Mouse (Mus musculus) CH12F3 (cell line): ENCODE data around the gene Sergef.

Experiments used
- in situ Hi-C: fragments of 300-500 bp; cut with MboI; formaldehyde crosslinking; loops from 2 replicates; pipeline ENCODE4 v1.14.3; 2020; ENCODE audit warnings: low sequenced_read_pairs

Sergef gene

DNA sequence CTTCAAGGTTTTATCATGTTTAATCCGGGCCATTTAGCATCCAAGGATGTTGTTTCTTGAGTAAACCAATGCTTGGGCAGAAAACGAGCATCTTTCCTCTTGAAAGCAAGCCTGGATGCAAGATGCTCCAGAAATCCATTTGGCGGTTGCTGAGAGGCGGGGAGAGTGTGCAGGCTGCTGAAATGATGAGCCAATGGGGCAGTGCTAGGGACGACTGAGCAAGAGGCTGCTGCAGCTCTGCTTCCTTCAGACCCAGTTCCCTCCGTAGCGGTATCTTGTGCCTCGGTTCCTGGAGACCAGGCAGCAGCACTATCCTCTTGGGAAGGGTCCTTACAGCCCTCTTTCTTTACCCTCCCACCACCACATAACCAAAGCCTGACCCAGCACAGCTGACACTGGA is 177.3 kb downstream of the Sergef start:
- in situ Hi-C loops = no loop called here

DNA sequence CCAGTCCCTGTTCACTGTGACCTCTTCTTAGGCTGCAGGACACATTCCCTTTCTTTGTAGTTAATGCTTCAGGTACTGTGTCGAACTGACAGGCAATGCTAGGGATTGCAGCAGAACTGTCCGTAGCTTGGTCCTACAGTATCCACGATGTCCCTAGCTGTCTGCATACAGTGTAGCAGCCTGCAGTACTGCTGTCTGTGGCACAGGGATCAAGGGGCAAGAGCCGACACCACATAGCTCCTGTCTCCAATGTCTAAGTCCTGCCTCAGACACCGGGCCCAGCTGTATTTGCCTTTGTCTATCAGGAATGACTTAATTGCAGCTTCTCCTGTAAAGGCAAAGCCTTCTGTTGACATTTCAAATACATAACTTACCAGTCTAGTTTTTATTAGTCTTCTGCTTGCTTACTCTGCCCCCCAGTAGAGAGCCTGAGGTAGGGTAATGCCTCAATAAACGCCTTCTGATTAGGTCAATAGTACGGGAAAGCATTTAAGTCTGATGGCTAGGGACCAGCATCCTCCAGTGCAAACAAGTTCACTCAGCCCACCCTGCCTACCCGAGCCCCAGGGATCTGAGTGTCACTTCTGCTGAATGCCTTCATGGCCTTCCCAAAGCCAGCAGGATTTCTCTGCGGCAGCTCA is 179.9 kb downstream of the Sergef start:
- in situ Hi-C loops = no loop called here

DNA sequence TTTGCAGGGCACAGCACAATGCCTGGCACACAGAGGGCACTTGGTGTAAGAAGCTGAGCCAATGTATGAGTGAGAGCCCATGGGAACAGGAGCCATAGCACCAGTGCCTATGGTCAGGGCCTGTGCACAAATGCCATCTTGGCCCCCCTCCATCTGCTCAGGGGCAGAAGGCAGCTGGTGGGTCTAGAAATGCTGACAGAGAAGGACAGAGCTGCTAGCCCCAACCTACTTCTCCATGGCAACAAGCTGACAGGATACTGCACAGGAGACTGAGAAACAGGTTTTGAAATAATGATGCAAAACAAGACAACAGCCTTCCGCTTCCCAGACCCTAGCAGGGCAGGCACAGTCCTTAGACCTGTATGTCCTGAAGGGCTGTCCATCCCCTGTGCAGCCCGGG is 180.4 kb downstream of the Sergef start:
- in situ Hi-C loops = no loop called here

DNA sequence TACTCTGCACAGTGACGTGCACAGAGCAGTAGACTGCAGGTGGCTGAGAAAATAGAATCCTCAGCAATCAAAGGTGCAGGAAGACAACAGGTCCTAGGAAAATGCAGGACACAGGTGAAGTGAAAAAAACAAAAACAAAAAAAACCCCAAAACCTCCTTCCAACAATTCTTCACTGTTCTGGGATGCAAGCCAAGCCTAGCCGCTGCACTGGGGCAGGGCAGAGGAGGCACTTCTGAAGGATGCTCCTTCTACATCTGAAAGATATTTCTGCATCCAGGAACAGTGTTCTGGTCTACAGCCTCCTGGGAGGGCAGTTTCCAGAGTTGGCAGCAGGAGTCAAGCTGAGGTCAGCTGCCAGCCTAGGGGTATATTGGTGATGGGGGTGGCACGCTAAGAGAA is 181.7 kb downstream of the Sergef start:
- in situ Hi-C loops = no loop called here

DNA sequence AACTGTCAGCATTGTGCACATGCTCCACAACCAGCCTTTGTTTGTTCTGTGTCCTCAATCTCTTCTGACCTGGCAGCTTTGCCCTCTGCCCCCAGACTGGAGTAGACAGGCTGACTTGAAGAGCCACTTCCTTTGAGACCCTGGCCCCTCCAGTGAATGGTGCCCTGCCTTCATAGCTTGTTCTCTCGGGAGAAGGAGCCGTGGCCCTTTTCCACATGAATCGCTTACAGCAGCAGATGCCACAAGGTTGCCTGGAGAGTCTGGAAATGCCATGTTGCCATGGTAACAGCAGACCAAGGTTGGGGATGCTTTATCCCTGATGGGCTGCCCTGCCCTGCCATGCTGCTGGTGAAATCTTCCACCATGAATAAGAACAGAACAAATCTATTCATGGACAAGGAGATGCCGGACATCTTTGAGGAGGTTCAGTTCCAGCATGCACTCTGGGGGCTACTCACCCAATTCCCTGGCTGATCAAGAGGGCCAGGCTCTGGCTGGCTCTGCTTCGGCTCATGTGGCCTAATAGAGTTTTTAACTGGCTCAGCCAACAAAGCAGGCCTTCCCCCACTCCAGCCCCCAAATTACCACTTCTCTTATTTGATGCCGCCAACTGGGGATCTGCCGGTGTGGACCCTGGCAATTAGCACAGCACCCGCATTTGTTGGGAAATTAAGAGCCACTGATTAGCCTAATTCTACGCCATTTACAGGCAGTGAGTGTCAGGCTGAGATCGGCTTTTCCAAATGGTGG is 185.5 kb downstream of the Sergef start:
- in situ Hi-C loops = no loop called here

DNA sequence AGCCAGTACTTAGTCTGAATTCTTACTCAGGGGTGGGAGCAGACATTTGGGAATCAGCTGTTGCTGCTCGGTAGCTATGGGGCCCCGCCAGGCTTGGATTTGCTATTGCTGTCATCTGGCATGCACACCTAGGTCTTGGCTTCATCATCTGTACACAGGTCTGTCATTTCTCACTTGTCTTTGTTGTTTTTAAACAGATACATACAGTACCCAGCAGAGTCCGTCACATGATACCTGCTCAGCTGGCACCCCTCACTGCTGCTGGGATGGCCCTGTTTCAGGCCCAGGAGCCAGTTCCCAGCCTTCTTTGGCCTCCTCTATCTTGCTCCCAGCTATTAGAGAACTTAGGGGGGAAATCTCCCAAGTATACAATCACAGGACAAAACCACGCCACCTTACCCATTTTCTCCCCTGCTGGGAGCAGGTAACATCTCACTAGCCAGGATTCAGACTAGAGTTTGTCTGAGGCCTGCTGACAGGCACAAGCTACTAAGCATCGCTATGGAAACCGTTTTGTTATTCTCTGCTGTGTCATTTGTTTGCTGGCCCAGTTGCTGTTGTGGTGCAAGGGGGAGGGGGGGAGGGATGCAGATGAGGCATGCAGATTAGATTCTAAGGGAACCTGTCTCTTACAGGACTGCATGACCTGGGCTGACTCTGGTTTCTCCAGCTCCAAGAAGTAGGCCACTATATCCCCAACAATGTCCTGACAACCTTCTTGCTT is 190.5 kb downstream of the Sergef start:
- in situ Hi-C loops = no loop called here

DNA sequence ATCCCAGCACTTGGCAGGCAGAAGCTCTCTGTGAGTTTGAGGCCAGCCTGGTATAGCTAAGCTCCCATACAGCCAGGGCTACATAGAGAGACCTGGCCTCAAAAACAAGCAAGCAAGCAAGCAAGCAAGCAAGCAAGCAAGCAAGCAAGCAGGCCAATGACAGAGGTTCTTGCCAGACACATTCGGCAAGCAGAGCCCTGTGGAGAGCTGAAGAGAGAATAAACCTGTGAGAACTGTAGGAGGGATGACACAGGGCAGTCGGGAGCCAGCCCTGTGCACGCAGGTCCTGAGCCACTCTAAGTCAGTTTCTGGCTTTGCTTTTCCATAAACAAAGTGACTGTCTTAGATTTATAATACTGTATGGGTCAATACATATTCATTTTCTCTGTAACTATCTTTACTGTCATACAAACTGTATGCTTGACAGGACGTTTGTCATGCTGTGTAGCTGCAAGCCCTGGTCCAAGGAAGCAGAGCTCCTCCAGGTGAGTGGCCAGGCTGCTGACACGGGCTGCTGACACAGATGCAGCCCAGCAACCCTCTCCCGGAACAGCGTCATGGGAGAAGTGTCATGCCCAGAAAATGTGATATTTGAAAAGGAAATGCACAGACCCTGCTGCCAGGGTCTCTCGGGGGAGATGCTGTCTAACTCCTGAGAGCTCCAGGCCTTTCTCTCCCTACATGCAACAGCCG is 192.0 kb downstream of the Sergef start:
- in situ Hi-C loops = no loop called here

DNA sequence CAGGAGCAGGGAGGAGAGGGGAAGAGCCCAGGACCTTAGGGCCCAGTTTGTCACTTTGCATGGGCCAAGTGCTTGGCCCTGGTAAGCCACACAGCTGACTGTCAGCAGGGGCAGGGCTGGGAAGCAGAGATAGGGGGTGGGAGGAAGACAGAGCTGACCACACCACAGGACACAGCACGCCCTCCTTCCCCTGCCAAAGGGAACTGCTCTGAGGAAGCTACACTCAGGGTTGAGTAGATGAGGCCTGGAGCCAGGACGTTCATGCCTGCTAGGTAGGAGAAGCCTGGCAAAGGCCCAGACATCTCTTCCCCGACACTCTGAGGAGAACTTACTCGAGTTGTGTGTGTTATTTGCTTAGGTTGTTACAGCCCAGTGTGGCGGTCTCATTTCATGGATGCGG is 193.7 kb downstream of the Sergef start:
- in situ Hi-C loops = no loop called here

DNA sequence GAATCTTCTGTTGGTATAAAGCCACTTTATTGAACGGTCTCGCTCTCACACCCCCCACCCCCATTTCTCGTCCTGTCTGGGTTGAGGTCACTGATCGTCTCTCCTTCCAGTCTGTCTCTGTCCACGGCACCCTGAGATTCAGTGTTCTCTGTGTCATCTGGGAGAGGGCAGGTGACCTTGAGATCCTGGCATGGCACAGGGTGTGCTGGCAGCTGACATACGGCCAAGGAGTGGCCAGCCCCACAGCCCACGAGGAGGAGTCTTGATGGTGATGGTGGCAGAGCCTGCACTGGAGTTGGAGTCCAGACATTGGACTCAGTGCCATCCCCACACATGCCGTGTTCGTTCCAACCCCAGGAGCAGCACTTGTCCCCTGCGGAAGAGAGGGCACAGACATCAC is 196.4 kb downstream of the Sergef start:
- in situ Hi-C loops = no loop called here

DNA sequence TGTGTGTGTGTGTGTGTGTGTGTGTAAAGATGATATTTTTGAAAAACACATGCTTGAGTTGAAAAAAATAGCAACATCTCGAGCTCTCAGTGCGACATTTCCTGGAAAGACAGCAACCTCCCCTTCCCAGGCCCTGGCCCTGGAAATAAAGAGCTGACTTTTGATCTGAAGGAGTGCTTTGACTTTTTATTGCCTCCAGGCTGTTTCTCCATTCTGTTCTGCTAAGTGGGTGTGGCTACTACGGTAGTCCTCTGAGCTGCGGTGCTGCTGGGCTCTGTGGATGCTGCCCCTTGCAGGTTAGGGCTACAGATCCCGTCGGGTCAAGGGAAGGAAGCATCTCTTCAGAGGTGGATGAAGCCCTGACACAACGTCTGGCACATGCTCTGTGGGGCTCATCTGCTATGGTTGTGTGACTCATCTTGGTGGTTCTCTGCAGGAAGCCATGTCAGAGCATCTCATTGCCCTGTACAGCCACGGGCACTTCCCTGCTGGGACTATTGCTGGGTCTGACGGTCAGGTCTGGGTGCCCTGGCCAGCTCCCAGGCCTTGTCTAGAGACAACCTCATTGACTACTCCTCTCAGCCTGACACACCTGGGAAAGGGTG is 201.0 kb downstream of the Sergef start:
- in situ Hi-C loops = no loop called here

DNA sequence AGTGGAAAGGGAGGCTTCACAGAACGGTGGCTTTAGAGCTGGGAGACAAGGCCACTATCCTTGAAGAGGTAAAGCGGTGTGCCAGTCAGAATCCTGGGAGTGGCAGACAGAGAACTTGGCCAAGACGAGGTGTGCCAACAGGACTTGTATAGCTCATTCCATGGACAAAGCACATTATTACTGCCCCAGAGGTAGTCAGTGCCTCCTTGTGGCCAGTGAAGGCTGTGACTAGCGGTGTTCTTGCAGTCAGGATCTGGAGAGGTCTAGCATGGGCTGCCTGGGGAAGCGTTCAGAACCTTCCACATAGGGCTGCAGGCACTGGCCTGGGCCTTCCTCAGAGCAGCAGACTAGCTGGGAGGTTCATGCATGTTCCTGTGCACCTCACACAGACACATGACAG is 203.8 kb downstream of the Sergef start:
- in situ Hi-C loops = no loop called here

DNA sequence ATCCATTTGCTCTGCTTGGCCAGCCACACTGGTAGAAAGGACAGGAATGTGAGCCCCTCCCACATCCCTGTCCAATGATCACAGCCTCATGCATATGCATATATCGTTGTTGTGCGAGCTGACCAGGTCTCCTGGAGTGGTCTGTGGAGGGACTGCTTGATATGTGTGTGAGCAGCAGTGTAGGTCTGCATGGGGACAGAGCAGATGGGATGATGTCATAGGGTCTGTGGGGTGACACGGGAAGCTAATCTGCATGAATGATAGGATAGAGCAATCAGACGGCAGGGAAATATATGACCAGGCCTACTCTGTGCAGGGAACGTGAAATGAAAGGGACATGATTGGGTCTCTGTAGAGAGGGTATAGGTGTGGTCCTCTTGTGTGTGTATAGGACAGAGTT is 205.7 kb downstream of the Sergef start:
- in situ Hi-C loops = no loop called here

DNA sequence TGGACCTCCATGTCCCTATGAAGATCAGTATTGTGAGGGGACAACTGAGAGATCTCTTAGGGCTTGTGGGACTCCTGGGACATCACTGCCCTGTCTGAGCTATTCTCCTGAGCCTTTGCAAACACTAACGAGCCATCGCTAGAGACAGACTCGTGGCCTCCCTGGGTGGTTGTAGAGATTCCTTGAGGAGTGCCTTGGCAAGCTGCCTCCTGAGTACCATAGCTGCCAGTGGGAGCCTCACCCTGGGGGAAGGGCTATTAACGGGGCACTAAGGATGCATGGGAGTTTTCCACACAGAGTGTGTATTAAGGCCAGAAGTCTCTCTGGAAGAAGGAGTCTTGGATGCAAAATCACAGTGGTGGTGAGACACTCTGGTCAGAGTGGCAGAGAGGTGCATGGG is 214.6 kb downstream of the Sergef start:
- in situ Hi-C loops = no loop called here

DNA sequence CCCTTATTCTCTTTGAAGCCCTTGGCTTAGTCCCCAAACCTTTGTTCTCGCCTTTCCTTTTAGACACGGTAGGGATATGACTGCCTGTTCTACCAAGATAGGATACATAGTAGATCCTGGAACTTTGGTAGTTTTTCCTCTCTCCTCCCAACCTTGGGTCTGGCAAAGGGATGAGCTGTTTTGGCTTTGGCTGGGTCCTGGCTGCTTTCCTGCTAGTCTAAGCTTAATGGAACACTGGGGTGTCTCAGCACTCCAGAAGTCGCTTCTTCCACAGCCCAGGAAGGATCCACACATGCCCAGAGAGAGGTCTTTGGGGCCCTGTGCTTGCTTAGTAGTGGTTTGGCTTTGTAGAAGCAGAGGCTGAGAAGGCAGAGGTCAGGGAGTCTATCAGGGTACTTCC is 215.7 kb downstream of the Sergef start:
- in situ Hi-C loops = no loop called here

DNA sequence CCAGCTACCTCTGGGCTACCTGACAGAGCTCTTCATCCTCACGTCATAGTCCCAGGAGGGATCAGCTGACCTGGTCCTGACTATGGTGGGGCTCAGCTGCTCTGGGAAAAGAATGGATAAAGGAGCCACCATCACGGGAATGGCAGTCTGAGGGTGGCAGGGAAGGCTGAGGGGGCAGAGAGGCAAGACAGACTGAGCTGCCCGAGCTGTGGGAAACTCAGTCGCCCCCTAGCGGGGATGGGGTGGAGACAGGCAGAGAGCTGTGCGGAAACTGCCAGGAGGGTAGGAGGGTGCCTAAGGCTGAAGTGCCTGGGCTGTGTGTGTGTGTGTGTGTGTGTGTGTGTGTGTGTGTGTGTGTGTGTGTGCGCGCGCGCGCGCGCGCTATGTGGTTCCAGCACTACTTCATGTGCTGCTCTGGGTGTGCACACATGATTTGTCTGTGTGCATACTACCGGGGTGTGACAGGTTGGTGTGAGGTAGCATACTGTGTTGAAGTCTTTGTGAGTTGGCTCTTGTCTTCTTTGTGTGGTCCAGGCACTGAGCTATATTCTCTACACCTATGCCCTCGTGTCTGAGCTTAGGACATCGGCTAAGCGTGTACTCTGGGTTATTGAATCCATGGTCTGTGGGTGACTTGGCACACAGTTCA is 216.7 kb downstream of the Sergef start:
- in situ Hi-C loops = no loop called here

DNA sequence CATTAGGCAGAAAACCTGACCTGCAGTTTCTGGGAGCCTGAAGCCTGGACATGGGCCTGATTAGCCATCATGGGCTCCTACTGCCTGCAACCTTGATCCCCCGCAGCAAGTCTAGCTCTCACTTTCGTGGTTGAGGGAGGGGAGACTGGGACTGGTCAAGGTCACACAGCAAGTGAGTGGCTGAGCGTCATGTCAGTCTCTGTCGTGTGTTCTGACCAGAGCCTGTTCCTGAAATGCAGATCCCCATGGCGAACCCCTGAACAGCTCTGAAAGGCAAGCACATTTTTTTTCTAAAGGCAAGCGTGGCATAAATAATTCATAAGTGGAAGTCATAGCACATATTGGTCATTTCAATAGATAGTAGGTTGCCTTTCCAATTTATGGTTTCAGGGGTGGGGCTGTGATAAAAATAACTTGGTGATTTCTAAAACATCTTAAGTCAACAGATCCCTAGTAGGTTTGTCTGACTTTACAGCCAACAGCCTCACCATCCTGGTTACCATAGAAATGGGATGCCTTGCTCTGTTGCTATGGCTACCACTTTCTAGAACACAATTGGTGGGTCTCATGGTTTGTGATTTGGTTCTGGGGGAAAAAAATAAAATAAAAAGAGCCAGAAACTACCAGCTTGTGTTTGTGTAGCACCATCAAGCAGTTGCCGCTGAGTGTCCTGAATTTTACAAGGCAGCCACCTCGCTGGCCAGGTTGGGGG is 217.4 kb downstream of the Sergef start:
- in situ Hi-C loops = no loop called here

DNA sequence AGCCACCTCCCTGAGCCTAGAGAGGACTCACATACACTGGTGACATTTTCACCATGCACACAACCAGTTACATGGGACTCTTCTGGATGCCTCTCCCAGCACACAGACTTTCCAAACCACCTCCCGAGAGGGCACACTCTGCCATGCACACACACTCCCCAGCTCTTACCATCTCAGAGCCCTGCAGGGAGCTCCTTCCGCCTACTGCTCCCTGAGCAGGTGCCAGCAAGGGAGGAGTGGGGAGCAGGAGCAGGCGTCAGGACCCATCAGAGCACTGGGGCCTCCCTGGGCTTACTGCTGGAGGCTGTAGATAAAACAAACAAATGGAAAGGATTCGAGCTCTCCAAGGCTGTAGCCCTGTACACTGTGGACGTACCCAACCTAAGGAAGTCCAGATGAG is 218.1 kb downstream of the Sergef start:
- in situ Hi-C loops = no loop called here

DNA sequence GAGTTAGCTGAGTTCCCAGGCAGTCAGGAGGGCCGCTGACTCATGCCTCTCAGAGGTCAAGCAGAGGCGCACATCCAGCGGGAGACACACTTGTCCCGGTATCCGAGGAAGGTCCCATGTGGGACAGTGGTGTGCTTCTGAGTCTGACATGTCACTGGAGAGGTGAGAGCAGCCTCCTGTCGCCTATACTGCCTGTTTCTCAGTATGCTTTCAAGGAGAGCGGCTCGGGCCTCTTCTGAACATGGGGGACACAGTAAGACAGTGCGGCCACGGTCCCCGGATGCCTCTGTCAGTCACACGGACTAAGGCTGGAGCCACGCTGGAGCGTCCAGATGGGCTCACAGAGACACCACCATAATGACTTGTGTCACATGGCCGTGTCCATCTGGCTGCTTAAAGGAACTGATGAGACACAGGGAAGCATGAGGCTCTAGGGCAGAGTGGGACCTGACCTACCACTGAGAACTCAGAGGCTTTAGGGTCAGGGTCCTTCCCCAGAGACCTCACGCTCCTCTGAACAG is 221.4 kb downstream of the Sergef start:
- in situ Hi-C loops = no loop called here

DNA sequence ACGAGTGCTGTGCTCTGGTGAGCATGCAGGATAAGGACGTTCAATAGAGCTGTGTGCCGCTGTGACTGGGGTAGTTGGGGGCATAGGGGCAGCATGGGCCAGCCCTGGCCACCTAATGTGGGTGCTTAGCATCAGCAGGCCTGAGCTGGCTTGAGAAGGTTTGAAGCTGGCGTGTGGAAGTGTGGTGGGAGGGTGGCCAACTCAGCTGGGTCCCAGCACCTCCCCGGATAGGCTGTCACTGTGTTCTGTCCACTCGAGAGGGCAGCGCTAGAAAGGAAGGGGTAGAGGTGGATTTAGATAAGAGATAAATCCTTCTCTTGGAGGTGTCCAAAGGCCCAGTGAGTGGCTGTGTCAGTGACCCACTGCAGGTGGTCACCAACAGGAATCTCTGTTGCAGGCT is 222.1 kb downstream of the Sergef start:
- in situ Hi-C loops = no loop called here
